Mouse (Mus musculus) frontal cortex, postnatal 14 days (tissue): ENCODE data around the gene 2610044O15Rik8.
A peak's percentile ranks its signal among the peaks of the same experiment; 100 is the strongest.

ENCODE experiments used
- DNase-seq, 2 experiments: peaks; one replicate each; pipeline ENCODE4 v3.0.0; 2022; ENCODE audit warnings: low spot score in 2 of 2

2610044O15Rik8 gene

DNA sequence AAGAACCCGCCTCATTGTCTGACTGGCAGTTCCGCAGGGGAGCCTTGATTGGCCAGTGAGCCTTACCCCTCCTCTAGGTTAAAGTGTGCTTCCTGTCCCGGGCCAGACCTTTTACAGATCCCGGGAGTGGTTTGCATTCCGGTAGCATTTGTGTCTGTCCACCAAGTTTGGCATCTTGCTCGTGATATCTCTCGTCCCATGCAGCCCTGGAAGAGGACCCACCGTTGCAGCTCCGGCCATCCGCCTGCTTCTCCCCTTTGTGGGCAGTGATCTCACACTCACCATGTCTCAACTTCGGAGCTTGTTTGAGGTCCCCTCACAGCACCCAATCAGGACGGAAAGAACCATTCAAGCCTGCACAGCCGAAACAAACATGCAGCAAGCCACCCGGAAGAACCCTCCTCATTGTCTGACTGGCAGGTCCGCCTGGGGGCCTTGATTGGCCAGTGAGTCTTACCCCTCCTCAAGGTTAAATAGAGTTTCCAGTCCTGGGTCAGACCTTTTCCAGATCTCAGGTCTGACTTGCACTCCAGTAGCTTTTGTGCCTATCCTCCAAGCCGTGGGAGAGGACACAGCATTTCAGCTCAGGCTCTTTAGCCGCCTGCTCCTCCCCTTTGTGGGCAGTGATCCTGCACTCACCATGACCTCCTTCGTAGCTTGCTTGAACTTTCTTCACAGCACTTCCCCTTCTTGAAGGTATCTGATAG is at the start of gene 2610044O15Rik8:
TSS of gene 2610044O15Rik8 (minus strand) at position 380 of the 707 bp plus-strand sequence.
- peak; percentile 82 to 89 for DNase-seq

GRCm38 (mm10) chr8:129265918-129266317 is 31.7 kb upstream of the 2610044O15Rik8 start:
- DNase-seq, result no peak

DNA sequence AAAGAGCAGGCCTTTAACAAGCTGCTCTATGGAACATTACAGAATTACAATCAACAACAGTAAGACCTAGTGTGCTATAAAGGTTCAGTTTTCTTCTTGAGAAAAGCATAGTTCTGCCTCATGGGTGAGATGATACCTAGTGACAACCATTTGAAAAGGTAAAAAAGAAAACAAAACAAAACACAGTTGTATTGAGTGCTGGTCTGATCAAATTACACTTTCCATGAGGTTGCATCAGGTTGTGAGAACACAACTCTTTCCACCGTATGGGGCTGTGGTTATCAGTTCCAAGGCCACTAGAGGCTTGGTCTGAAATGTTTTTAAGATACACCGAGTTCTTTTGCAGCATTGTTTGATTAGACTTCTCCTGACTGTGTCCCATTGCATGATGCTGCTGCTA is 30.1 kb upstream of the 2610044O15Rik8 start:
- no peak for DNase-seq

DNA sequence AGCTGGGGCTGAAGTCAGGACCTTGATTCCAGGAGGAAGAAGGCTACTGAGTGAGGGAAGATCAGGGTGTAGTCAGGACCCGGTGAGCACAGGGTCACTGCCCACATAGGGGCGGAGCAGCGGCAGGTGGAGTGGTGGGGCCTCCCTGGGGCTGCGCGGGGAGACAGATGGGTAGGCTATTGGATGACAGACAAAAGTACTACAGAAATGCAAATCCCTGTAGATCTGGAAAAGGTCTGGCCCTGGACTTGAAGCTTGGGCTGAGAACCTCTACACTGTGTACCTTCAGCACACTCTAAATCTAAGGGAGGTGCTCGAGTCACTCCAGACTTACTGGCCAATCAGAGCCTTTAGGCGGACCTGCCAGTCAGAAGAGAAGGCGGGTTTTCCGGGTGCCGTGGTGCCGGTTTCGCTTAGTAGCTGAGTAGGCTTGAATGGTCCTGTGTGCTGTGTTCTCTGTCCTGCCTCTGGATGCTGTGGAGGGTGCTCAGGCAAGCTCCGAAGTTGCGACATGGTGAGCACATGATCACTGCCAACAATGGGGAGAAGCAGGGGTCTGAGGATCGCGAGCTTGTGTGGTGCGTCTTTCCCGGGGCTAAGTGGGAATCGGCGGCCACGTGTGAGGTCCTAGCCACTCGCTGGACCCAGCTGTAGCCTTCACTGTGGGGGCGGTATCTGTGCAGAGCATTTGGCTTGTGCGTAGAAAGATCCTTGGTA is 29.2 kb upstream of the 2610044O15Rik8 start:
- DNase-seq, result peak; percentile 77

- DNase-seq, result no peak
These were observed 561 bp downstream of the 2610044O15Rik8 start for GRCm38 (mm10) chr8:129233664-129234026.
